Mouse (Mus musculus) T-helper 17 cell (primary cell): ENCODE results near the gene Rad18.

Source experiments
- in situ Hi-C, 2 experiments: fragments of 300-600 bp; cut with MboI, MseI; formaldehyde crosslinking; loops; 1 replicate in 1 of 2; 2 replicates in 1 of 2; pipeline ENCODE4 v1.15.1; 2025; ENCODE audit warnings: high pct_unique_total_duplicates in 2 of 2

The Rad18 gene

GRCm38 (mm10) chr6:112696056-112696950, at the start of gene Rad18:
Gene Rad18, minus strand, starts transcription at chr6:112696686.
- in situ Hi-C loops, result no loop called here

- in situ Hi-C loops, result no loop called here
Observed at GRCm38 (mm10) chr6:112742297-112742696, 45.8 kb upstream of the Rad18 start.

DNA sequence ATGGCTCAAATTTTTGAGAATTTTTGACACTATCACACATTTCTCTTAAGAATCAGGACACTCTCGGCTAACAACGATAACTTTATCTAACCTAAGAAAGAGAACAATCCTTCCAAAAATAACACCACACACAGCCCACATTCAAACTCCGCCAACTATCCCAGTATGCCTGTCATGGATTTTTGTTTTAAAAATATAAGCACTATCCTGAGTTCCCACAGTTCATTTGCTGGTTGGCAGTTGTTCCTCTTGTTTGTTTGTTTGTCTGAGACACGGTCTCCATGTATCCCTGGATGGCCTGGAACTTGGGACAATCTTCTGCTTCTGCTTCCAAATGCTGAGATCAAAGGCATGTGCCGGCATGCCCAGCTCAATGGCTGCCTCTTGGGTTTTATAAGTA, 45.3 kb upstream of the Rad18 start:
- in situ Hi-C loops, result no loop called here

- in situ Hi-C loops, result no loop called here
Observed at GRCm38 (mm10) chr6:112739635-112740034, 43.1 kb upstream of the Rad18 start.

DNA sequence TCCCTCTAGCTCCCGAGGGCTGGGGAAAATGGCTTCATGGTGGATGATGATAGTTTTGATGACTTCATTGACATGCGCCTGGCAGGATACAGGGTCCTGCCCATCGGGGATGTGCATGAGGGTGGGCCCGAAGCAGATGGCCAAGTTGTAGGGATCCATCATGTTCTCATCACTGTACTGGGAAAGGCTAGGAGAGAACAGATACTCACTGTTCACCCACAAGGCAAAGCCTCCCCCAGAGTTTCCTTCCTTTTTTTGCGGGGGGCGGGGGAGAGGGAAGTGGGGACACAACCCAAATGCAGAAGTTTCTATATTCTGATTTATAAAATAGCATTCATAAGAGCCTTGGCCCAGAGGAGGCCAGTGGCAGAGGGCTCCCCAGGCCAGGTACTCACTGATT, 42.4 kb upstream of the Rad18 start:
- in situ Hi-C loops, result no loop called here

- in situ Hi-C loops, result no loop called here
Observed at GRCm38 (mm10) chr6:112736471-112736870, 40.0 kb upstream of the Rad18 start.

- in situ Hi-C loops, result no loop called here
Observed at GRCm38 (mm10) chr6:112735054-112735453, 38.6 kb upstream of the Rad18 start.

- in situ Hi-C loops, result no loop called here
Observed at GRCm38 (mm10) chr6:112733942-112734341, 37.5 kb upstream of the Rad18 start.

DNA sequence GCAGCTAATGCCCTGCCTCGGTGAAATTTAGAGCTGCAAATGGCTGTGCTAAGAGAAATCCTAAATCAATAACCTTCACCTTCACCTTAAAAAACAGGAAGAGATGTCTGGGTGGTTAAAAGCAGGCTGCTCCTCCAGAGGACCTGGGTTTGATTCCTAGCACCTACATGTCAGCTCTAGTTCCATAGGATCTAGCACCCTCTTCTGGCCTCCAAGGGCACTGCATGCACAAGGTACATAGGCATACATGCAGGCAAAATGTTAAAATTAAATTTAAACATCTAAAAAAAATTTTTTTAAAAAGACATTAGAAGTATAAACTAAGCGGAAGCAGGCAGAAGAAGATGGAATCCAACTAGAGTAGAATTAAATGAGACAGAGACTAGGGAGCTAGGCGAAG, 35.9 kb upstream of the Rad18 start:
- in situ Hi-C loops, result no loop called here

DNA sequence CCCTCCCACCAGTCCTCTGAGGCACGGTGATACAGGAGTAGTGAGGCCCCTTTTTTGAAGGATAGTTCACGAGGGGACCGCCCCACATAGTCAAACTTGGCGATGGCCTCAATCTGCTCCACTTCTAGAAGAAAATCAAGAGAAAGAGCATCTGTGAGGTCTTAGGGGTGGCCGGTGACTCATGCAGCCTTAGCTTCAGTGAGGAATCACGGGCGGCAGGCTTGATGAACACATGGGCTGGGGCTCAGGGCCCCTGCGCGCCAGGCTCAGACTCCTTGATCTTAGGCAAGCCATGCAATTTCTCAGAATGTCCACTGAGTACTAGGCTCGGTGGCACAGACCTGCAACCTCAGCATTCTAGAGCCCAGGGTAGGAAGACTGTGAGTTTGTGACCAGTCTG, 34.9 kb upstream of the Rad18 start:
- in situ Hi-C loops, result no loop called here

DNA sequence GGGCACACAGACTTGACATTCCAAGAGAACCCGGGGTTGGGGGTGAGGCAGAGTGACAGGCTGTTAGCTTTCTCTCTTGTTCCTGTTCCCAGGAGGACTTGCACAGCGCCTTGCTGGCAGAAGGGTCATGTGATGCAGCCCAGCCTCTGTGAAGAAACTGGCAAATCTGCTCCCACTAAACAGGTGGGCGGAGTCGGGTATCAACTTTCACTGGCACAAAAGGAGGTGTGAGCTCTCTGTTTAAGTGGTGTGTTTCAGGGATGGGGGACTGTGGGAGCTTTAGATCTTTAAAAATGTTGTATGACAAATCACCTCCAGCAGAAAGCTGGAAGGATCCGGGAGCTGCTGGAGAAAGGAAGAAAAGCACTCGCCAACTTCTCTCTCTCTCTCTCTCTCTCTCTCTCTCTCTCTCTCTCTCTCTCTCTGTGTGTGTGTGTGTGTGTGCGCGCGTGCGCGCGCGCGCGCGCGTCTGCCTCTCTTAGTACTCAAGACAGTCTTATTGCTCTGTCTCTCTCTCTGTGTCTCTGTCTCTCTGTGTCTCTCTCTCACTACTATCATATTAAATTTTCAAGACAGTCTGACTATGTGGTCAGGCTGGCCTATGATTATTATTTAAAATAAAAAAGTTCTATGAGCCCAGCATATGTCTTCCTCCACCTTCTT, 32.4 kb upstream of the Rad18 start:
- in situ Hi-C loops, result loop anchor here in 1 of 2 experiments (10.0 kb wide), 1 partner anchor 276 kb away; no protein-coding TSS in a partner anchor

DNA sequence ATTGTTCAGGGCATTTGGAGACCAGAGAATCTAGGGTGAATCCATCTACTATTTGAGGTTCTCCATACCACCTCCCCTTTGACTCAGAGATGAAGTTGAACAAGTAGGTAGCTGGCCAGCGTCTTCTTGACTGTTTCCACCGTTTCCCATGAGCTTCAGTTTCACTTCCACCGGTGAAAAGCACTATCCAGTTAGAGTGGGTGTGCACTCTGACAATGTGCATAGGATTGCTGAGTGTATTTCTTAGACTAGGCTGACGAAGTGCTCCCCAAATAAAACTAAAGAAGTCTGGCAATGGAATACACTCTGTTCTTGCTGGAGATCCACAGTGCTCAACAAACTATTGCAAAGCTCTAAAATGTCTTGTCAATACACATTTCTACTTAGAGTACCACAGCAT, 29.0 kb upstream of the Rad18 start:
- in situ Hi-C loops, result loop anchor here in 1 of 2 experiments (10.0 kb wide), 1 partner anchor 279 kb away; no protein-coding TSS in a partner anchor

- in situ Hi-C loops, result loop anchor here in 1 of 2 experiments (10.0 kb wide), 1 partner anchor 284 kb away; no protein-coding TSS in a partner anchor
Observed at GRCm38 (mm10) chr6:112720409-112721080, 24.1 kb upstream of the Rad18 start.

DNA sequence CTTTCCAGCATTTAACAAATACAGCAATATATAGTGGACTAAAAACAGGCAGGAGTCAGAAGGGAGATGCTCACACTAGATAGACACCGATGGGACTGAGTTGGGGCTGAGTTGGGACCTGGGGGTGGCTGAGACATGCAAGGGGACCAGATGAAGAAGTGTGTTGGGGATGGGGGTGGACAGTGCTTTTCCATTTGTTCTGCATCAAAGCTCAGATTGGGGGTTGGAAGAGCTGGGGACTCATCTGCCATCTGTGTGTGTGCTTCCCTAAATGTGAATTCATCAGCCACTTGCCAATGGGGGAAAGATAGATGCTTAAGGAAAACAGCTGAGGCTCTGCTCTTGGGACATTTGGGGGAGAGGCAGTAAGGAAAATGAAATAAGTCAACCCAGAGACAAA, 23.5 kb upstream of the Rad18 start:
- in situ Hi-C loops, result loop anchor here in 1 of 2 experiments (10.0 kb wide), 1 partner anchor 285 kb away; no protein-coding TSS in a partner anchor

DNA sequence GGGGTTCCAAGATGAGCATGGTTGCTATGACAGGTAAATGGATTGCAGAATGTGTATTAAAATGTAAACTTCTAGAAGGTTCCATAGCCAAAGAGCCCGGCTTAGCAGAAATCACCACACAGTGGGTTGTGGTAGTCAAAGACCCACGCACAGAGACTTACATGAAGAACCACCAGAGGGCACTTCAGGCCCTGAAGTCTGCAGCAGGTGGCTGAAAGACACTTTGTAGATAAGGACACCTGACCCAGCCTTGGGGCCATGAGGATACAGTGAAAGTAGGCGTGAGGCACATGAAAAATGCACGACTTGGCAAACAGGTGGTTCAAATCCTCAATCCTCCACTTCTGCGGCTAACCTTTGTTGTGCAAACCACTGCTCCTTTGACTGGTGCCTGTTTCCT, 20.7 kb upstream of the Rad18 start:
- in situ Hi-C loops, result no loop called here

GRCm38 (mm10) chr6:112713951-112714350, 17.5 kb upstream of the Rad18 start:
- in situ Hi-C loops, result no loop called here

GRCm38 (mm10) chr6:112702296-112702695, 5.8 kb upstream of the Rad18 start:
- in situ Hi-C loops, result loop anchor here in 1 of 2 experiments (5.0 kb wide), 1 partner anchor 305 kb away; no protein-coding TSS in a partner anchor

- in situ Hi-C loops, result loop anchor here in 1 of 2 experiments (5.0 kb wide), 1 partner anchor 307 kb away; no protein-coding TSS in a partner anchor
Observed at GRCm38 (mm10) chr6:112700392-112700791, 3.9 kb upstream of the Rad18 start.

GRCm38 (mm10) chr6:112699115-112699514, 2.6 kb upstream of the Rad18 start:
- in situ Hi-C loops, result no loop called here

- in situ Hi-C loops, result no loop called here
Observed at GRCm38 (mm10) chr6:112694492-112694891, 2.0 kb downstream of the Rad18 start.

- in situ Hi-C loops, result no loop called here
Observed at GRCm38 (mm10) chr6:112691523-112691922, 5.0 kb downstream of the Rad18 start.

GRCm38 (mm10) chr6:112688033-112688432, 8.5 kb downstream of the Rad18 start:
- in situ Hi-C loops, result no loop called here
